Mouse (Mus musculus): ENCODE results near the gene Sfta2. TPM values are rescaled to one million over a fixed set of nuclear protein-coding genes. Genes with fewer than 3 reads are reported as not detected.

Gene Sfta2
- total and polyA plus RNA-seq, 3 experiments, result not detected

GRCm38 (mm10) chr17:35597399-35597798, 4.0 kb upstream of the Sfta2 start:
- TF ChIP-seq POLR2AphosphoS5 (IDR thresholded peaks at IDR 0.05; ENCODE audit: insufficient replicate concordance, low read depth, low read length) (no peak), GATA2 (IDR thresholded peaks at IDR 0.05; ENCODE audit: borderline replicate concordance, low read depth, low read length) (no peak), GATA1 (IDR thresholded peaks at IDR 0.05; ENCODE audit: borderline replicate concordance, low read length) (no peak), CTCF (IDR thresholded peaks at IDR 0.05; ENCODE audit: low read depth, low read length) (no peak)
- Histone ChIP-seq H3K36me3 (replicated peaks) (no peaks in the 10 kb centered on the region), H3K4me3 (ENCODE audit: low read depth, low read length) (no peak overlapping the region), H3K27me3 (ENCODE audit: insufficient read depth, low read length) (peaks cover 3% of the 10 kb centered on the region; the same call in 1 of the 2 replicates), H3K4me1 (ENCODE audit: insufficient read depth, low read depth, low read length) (no peaks in the 10 kb centered on the region), H3K9me3 (replicated peaks) (no peaks in the 10 kb centered on the region)
- ATAC-seq (ENCODE audit: extremely low read depth, insufficient number of reproducible peaks, low FRiP score, poor library complexity, severe bottlenecking) (no peak), DNase-seq (ENCODE audit: low spot score) (no peak)

- ATAC-seq (ENCODE audit: extremely low read depth, insufficient number of reproducible peaks, low FRiP score, poor library complexity, severe bottlenecking), result no peak
- no peak overlapping the region for H3K4me3 ChIP-seq (ENCODE audit: low read depth, low read length)
- TF ChIP-seq GATA1 (IDR thresholded peaks at IDR 0.05; ENCODE audit: borderline replicate concordance, low read length), result no peak
- no peak for TF ChIP-seq CTCF (IDR thresholded peaks at IDR 0.05; ENCODE audit: low read depth, low read length)
- TF ChIP-seq GATA2 (IDR thresholded peaks at IDR 0.05; ENCODE audit: borderline replicate concordance, low read depth, low read length), result no peak
- no peak for TF ChIP-seq TAL1 (conservative IDR thresholded peaks at IDR 0.05; ENCODE audit: low read depth, low read length)
- no peak for TF ChIP-seq POLR2AphosphoS5 (IDR thresholded peaks at IDR 0.05; ENCODE audit: insufficient replicate concordance, low read depth, low read length)
- no peak for DNase-seq (ENCODE audit: low spot score)
- H3K4me1 ChIP-seq (ENCODE audit: insufficient read depth, low read depth, low read length), result no peaks in the 10 kb centered on the region
- peaks cover 3% of the 10 kb centered on the region; the same call in 1 of the 2 replicates for H3K9me3 ChIP-seq (replicated peaks)
- H3K36me3 ChIP-seq (replicated peaks), result no peaks in the 10 kb centered on the region
- peaks cover 3% of the 10 kb centered on the region; the same call in 1 of the 2 replicates for H3K27me3 ChIP-seq (ENCODE audit: insufficient read depth, low read length)
Observed at GRCm38 (mm10) chr17:35601736-35602354, 496 bp downstream of the Sfta2 start.

DNA sequence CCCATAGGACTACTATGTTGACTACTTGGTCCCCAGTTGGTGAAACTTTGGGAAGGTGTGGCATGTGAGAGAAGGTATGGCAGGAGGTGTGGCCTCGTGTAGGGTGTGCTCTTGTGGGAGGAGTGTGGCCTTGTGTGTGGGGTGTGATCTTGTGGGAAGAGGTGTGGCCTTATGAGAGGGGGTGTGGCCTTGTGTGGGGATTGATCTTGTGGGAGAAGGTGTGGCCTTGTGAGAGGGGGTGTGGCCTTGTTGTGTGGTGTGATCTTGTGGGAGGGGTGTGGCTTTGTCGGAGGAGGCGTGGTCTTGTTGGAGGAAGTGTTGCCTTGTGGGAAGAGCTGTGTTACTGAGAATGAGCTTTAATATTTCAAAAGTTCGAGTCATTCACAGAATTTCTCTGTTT, 15.8 kb downstream of the Sfta2 start:
- Histone ChIP-seq H3K4me1 (ENCODE audit: insufficient read depth, low read depth, low read length) (0 out of 2 replicates have a peak, but pooled peaks cover 4% of the 10 kb centered on the region), H3K9me3 (replicated peaks) (peaks cover 11% of the 10 kb centered on the region), H3K36me3 (replicated peaks) (no peaks in the 10 kb centered on the region), H3K4me3 (ENCODE audit: low read depth, low read length) (no peak overlapping the region), H3K27me3 (ENCODE audit: insufficient read depth, low read length) (no peaks in the 10 kb centered on the region)
- no peak for TF ChIP-seq GATA2 (IDR thresholded peaks at IDR 0.05; ENCODE audit: borderline replicate concordance, low read depth, low read length)
- TF ChIP-seq CTCF (IDR thresholded peaks at IDR 0.05; ENCODE audit: low read depth, low read length), result no peak
- DNase-seq (ENCODE audit: low spot score), result no peak
- no peak for ATAC-seq (ENCODE audit: extremely low read depth, insufficient number of reproducible peaks, low FRiP score, poor library complexity, severe bottlenecking)

- H3K9me3 ChIP-seq (replicated peaks), result peaks cover 7% of the 10 kb centered on the region; the same call in 1 of the 2 replicates
- H3K4me1 ChIP-seq (ENCODE audit: insufficient read depth, low read depth, low read length), result no peaks in the 10 kb centered on the region
- DNase-seq (ENCODE audit: low spot score) (no peak), ATAC-seq (ENCODE audit: extremely low read depth, insufficient number of reproducible peaks, low FRiP score, poor library complexity, severe bottlenecking) (no peak)
- no peaks in the 10 kb centered on the region for H3K27me3 ChIP-seq (ENCODE audit: insufficient read depth, low read length)
- TF ChIP-seq GATA2 (IDR thresholded peaks at IDR 0.05; ENCODE audit: borderline replicate concordance, low read depth, low read length) (no peak), TAL1 (conservative IDR thresholded peaks at IDR 0.05; ENCODE audit: low read depth, low read length) (no peak), GATA1 (IDR thresholded peaks at IDR 0.05; ENCODE audit: borderline replicate concordance, low read length) (no peak), POLR2AphosphoS5 (IDR thresholded peaks at IDR 0.05; ENCODE audit: insufficient replicate concordance, low read depth, low read length) (no peak), CTCF (IDR thresholded peaks at IDR 0.05; ENCODE audit: low read depth, low read length) (no peak)
- no peaks in the 10 kb centered on the region for H3K36me3 ChIP-seq (replicated peaks)
- H3K4me3 ChIP-seq (ENCODE audit: low read depth, low read length), result no peak within 1 kb of the TSS
Observed at GRCm38 (mm10) chr17:35626537-35626936, 25.2 kb downstream of the Sfta2 start, which contains the start of gene Gm9573. Gene Gm9573, minus strand, starts transcription at chr17:35626637.

GRCm38 (mm10) chr17:35633992-35634391, 32.6 kb downstream of the Sfta2 start:
- H3K27me3 ChIP-seq (ENCODE audit: insufficient read depth, low read length), result peaks cover 9% of the 10 kb centered on the region
- DNase-seq (ENCODE audit: low spot score), result no peak

GRCm38 (mm10) chr17:35635202-35635601, 33.9 kb downstream of the Sfta2 start:
- no peaks in the 10 kb centered on the region for H3K9me3 ChIP-seq (replicated peaks)
- H3K4me1 ChIP-seq (ENCODE audit: insufficient read depth, low read depth, low read length), result peaks cover 4% of the 10 kb centered on the region
- H3K36me3 ChIP-seq (replicated peaks), result no peaks in the 10 kb centered on the region
- TF ChIP-seq GATA2 (IDR thresholded peaks at IDR 0.05; ENCODE audit: borderline replicate concordance, low read depth, low read length) (no peak), TAL1 (conservative IDR thresholded peaks at IDR 0.05; ENCODE audit: low read depth, low read length) (no peak), POLR2AphosphoS5 (IDR thresholded peaks at IDR 0.05; ENCODE audit: insufficient replicate concordance, low read depth, low read length) (no peak), GATA1 (IDR thresholded peaks at IDR 0.05; ENCODE audit: borderline replicate concordance, low read length) (no peak), CTCF (IDR thresholded peaks at IDR 0.05; ENCODE audit: low read depth, low read length) (no peak)
- H3K27me3 ChIP-seq (ENCODE audit: insufficient read depth, low read length), result peaks cover 9% of the 10 kb centered on the region
- no peak for ATAC-seq (ENCODE audit: extremely low read depth, insufficient number of reproducible peaks, low FRiP score, poor library complexity, severe bottlenecking)
- no peak overlapping the region for H3K4me3 ChIP-seq (ENCODE audit: low read depth, low read length)
- no peak for DNase-seq (ENCODE audit: low spot score)

More at GRCm38 (mm10) chr17:35633992-35634391, 32.6 kb downstream of the Sfta2 start:
- no peaks in the 10 kb centered on the region for H3K36me3 ChIP-seq (replicated peaks)
- peaks cover 4% of the 10 kb centered on the region for H3K4me1 ChIP-seq (ENCODE audit: insufficient read depth, low read depth, low read length)
- no peak for ATAC-seq (ENCODE audit: extremely low read depth, insufficient number of reproducible peaks, low FRiP score, poor library complexity, severe bottlenecking)
- H3K4me3 ChIP-seq (ENCODE audit: low read depth, low read length), result no peak overlapping the region
- H3K9me3 ChIP-seq (replicated peaks), result no peaks in the 10 kb centered on the region
- TF ChIP-seq CTCF (IDR thresholded peaks at IDR 0.05; ENCODE audit: low read depth, low read length), result no peak
- no peak for TF ChIP-seq GATA2 (IDR thresholded peaks at IDR 0.05; ENCODE audit: borderline replicate concordance, low read depth, low read length)
- no peak for TF ChIP-seq POLR2AphosphoS5 (IDR thresholded peaks at IDR 0.05; ENCODE audit: insufficient replicate concordance, low read depth, low read length)
- TF ChIP-seq GATA1 (IDR thresholded peaks at IDR 0.05; ENCODE audit: borderline replicate concordance, low read length), result no peak
- no peak for TF ChIP-seq TAL1 (conservative IDR thresholded peaks at IDR 0.05; ENCODE audit: low read depth, low read length)

Data from G1E (cell line).